Mouse (Mus musculus) brown adipose tissue, adult 24 weeks (tissue): ENCODE data around the gene Optc. TPM values are rescaled to one million over a fixed set of nuclear protein-coding genes. Genes with fewer than 3 reads are reported as not detected.

Experiments
- H3K27ac ChIP-seq: fragments of 200-500 bp; replicated peaks from 2 replicates; pipeline ENCODE4 v1.5.1; 2012; ENCODE audit warnings: low read depth, mild to moderate bottlenecking, low read length
- H3K4me1 ChIP-seq: fragments of 200-500 bp; 2 replicates; pipeline ENCODE4 v1.6.1; 2012; ENCODE audit warnings: low read length, mixed read lengths; ENCODE audit not compliant: control insufficient read depth, insufficient read depth, insufficient read length
- H3K4me3 ChIP-seq: fragments of 200-500 bp; 2 replicates; pipeline ENCODE4 v1.5.1; 2012; ENCODE audit warnings: low read depth, mild to moderate bottlenecking, low read length, moderate library complexity; ENCODE audit not compliant: insufficient read depth
- polyA plus RNA-seq: library from polyadenylated mRNA; stranded (reverse); fragments of >200 nt; gene quantifications from 2 replicates; pipeline ENCODE4 v1.2.4, GENCODE M21; 2012; ENCODE audit not compliant: missing spikeins, insufficient read depth, insufficient read length

The Optc gene
- polyA plus RNA-seq, 1 experiment, result not detected

GRCm38 (mm10) chr1:133908659-133909575 is 1.1 kb upstream of the Optc start:
- H3K4me3 ChIP-seq, result peak overlapping the region; percentile 49
- H3K27ac ChIP-seq, result peak overlapping the region; percentile 75
- H3K4me1 ChIP-seq, result peaks cover 11% of the 10 kb centered on the region

- peaks cover 2% of the 10 kb centered on the region; the same call in 1 of the 2 replicates for H3K4me1 ChIP-seq
- H3K4me3 ChIP-seq, result no peak overlapping the region
These were observed 1.4 kb downstream of the Optc start for GRCm38 (mm10) chr1:133906420-133906819.

GRCm38 (mm10) chr1:133900825-133901224 is 7.0 kb downstream of the Optc start:
- Histone ChIP-seq H3K4me1 (no peaks in the 10 kb centered on the region), H3K27ac (no peak overlapping the region)

More at GRCm38 (mm10) chr1:133906420-133906819, 1.4 kb downstream of the Optc start:
- no peak overlapping the region for H3K27ac ChIP-seq

GRCm38 (mm10) chr1:133899043-133899542 is 8.7 kb downstream of the Optc start:
- Histone ChIP-seq H3K27ac (no peak overlapping the region), H3K4me3 (no peak overlapping the region), H3K4me1 (no peaks in the 10 kb centered on the region)

More at GRCm38 (mm10) chr1:133900825-133901224, 7.0 kb downstream of the Optc start:
- no peak overlapping the region for H3K4me3 ChIP-seq

GRCm38 (mm10) chr1:133897293-133897692 is 10.5 kb downstream of the Optc start:
- H3K4me1 ChIP-seq, result peaks cover 11% of the 10 kb centered on the region; the same call in 1 of the 2 replicates
- H3K4me3 ChIP-seq, result no peak overlapping the region
- H3K27ac ChIP-seq, result no peak overlapping the region

GRCm38 (mm10) chr1:133891489-133891888 is 16.3 kb downstream of the Optc start:
- Histone ChIP-seq H3K4me3 (no peak overlapping the region), H3K4me1 (peaks cover 27% of the 10 kb centered on the region), H3K27ac (peak overlapping the region; percentile 86)

DNA sequence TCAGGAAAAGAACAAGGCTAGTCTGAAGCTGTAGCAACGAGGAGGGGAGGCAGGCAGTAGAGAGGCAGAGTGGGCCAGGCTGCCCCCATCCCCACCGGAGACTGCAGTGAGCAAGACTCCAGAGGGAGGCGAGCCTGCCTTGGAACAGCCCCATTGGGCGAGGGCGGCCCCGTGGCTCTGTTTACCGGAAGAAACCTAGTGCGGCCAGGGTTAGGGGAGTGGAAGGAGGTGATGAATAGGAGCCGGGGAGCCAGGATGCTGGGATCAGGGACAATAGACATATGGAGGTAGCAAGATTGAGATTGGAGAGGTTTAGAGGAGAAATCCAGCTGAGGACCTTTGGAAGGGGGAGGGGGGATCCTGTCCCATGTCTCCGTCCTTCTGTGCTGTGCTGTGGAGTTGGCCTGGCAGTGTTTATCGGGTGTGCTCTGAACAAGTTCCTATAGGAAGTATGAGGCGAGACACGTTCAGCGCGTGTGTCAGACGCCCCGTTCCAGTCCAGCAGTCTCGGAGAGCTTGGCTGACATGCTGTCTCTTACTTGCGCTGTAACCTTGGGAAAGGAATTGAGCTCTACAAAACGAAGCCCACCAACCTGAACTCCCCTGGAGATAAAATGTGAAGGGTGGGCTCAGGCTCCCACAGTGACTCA is 17.7 kb downstream of the Optc start:
- Histone ChIP-seq H3K27ac (peak overlapping the region; percentile 39), H3K4me3 (peak overlapping the region; percentile 7; the same call in 1 of the 2 replicates), H3K4me1 (peaks cover 27% of the 10 kb centered on the region)

DNA sequence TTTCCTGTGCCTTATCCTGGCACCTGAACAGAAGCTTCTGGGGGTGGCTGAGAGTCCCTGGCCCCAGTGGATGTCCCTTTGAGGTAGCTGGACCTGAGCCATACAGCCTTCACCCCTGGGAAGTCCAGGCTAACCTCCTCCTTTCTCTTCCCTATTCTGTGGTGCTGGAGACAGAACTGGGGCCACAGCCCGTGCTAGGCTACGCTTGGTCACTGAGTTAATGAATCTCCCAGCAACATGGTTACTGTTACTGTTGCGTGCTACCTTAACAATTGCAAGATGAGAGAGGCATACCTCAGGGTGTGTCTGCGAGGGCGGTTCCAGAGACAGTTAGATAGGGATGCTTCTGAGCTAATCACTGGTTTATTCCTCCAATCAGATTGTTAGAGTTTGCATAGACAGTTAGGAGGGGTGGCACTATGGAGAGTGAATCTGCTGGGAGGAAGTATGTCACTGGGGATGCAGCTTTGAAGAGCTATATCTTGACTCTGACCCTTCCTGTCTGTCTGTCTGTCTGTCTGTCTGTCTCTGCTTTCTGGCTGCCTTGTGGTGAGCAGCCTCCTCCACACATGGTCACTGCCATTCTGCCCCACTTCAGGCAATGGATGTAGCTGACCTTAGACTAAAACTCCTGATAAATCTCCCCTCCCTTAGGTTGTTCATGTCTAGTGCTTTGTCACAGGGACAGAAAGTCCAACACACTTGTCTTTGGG is 20.1 kb downstream of the Optc start:
- Histone ChIP-seq H3K27ac (no peak overlapping the region), H3K4me3 (no peak overlapping the region), H3K4me1 (peaks cover 18% of the 10 kb centered on the region)

DNA sequence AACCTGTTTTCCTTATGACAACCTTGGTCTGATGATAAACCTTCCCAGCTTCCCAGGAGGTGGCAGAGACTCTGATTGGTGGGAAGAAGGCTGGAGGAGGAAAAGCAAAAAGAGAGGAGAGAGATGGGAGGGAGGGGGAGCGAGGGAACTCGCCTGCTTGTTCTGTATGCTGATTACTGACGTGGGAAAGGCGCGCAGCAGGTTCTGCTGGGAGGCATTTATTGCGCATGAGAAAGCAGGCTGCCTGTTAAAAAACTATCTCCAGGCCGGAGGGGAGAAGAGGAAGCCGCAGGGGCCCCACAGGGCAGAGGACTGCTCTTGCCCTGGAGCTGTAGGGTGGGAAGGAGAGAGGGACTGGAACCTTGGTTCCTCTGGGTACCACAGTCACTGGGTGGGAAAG is 20.8 kb downstream of the Optc start:
- no peak overlapping the region for H3K4me3 ChIP-seq
- H3K27ac ChIP-seq, result no peak overlapping the region
- peaks cover 14% of the 10 kb centered on the region for H3K4me1 ChIP-seq

DNA sequence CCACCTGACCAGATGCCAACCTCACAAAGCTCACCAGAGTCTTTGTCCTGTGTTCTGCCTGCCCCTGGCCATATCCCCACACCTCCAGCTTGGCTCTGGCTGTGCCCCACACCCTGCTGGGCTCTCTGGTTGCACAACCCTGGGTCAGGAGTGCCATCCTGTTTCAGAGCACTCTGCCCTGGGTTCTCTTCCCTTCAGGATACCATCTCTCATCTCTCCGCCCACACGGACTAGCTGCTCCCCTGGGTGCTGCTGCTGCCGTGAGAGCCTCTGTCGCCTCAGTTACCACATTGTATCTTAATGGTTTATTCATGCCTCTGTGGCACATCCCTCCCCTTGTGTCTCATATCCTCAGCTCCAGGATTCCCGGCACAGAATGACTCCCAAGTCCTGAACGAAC is 21.4 kb downstream of the Optc start:
- H3K27ac ChIP-seq, result no peak overlapping the region
- peaks cover 11% of the 10 kb centered on the region for H3K4me1 ChIP-seq
- no peak overlapping the region for H3K4me3 ChIP-seq

DNA sequence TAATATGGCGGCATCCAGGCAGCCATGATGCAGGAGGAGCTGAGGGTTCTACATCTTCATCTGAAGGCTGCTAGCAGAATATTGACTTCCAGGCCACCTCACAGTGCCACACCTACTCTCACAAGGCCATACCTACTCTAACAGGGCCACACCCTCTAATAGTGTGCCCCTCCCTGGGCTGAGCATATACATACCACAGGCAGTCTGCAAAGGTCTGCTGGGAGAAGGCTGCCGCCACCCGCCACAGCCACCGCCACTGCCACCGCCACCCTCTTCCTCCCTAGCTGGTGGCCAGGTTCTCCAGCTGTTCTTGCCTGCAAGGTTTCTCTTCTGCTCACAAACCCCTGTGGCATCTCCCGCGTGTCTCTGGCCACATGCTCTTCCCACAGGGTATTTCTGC is 22.0 kb downstream of the Optc start:
- H3K4me1 ChIP-seq, result peaks cover 8% of the 10 kb centered on the region
- no peak overlapping the region for H3K27ac ChIP-seq
- H3K4me3 ChIP-seq, result no peak overlapping the region

DNA sequence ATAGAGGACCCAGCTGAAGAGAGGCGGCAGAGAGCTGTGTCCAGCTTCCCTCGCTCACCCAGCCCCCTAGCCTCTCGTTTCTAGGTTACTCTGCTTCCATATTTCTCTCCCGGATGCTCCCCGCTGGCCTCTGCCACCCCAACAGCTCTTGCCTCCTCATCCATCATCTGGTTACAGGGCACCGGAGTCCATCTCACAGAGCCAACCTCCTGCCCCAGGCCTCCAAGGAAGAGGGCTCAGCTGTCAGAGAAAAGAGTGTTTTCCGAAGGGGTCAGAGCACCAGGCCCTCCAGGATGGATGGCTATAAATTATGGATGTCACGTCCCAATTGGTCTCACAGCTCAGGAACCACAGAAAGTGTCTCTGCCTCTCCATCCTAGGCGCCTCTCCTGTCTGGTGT is 23.1 kb downstream of the Optc start:
- H3K4me3 ChIP-seq, result no peak overlapping the region
- H3K27ac ChIP-seq, result no peak overlapping the region
- peaks cover under 1% of the 10 kb centered on the region; the same call in 1 of the 2 replicates for H3K4me1 ChIP-seq

DNA sequence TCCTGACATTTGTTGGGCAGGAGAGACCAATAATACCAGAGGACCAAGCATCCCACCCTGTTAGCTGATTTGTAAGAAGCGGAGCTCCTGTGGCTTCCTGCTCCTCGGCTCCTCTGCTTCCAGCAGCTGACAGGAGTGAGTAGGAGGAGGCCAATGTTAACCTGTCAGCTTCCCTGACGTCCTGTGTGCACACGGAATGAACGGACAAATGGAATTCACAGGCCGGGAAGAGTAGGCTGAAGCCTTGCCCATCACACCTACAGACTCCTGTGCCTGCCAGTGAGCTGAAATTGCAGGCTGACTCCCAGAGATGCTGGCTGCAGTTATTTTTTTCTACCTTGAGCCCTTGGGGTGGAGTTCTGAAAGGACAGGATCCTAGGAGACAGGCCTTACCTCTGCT is 23.7 kb downstream of the Optc start:
- Histone ChIP-seq H3K4me3 (no peak overlapping the region), H3K27ac (no peak overlapping the region), H3K4me1 (peaks cover 1% of the 10 kb centered on the region; the same call in 1 of the 2 replicates)

DNA sequence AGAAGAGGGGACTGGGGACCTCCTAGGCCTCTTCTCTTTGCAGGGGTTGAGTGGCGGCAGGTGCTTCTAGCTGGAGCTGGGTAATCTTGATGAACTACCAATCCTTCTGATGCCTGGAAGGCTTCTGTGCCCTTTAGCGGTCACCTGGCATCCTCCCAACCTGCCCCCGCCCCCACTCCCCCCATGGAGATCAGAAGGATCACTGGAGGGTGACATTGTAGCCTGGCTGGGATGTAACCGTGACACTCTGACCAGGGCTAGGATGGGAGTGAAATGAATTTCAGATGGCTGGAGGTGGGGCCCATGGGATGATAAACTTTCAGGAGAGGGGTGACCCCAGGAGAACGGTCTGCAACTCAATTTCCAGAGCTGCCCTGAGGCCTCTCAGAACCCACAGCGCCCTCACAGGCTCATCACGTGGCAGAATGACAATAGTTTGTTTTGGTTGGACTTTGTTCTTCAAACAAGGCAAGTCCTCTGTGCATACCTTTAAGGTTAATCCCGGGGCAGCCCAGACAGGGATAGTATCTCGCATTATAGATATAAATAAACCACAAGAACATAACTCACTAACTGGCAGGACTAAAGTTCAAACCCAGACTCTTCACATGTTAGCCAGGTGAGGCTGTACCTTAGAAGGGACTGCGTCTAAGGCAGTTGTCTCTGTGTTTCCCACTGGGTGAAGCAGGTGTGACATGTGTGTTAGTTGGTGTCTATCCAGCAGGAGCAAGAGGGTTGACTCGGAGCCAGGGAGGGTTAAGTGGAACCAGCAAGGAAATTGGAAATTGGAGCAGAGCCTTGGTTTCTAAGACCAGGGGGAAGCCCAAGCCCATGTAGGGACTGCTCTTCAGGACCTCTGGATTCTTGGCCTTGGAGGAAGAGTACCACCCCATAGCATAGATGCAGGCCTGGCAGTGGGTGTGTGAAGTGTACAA is 25.2 kb downstream of the Optc start:
- H3K4me3 ChIP-seq, result no peak overlapping the region
- H3K27ac ChIP-seq, result no peak overlapping the region
- H3K4me1 ChIP-seq, result peaks cover 3% of the 10 kb centered on the region; the same call in 1 of the 2 replicates
